Mouse (Mus musculus) telencephalon, adult 2 months (tissue): ENCODE results near the gene Wbp2.

ENCODE experiments used
- DNase-seq: peaks from one replicate; pipeline ENCODE4 v3.0.0-alpha.2; 2011; ENCODE audit warnings: low read depth, low spot score

Gene Wbp2

DNA sequence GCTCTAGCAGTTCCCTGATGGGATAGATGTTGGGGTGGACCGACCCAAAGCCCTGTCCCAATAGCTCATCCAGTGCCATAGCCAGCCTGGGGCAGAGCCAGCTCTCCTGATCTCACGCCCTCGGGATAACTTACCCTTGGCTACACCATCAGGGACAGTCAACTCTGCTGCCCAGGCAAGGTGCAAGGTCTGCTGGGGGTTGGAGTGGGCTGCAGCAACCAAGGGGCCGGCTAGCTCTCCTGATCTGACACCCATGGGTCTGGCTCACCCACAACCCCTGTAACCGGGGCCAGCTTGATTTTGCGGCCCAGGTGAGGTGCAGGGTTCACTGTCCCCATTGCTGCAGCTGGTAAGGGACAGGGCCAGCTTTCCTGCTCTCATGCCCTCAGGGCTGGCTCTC, 4.8 kb upstream of the Wbp2 start:
- no peak for DNase-seq

DNA sequence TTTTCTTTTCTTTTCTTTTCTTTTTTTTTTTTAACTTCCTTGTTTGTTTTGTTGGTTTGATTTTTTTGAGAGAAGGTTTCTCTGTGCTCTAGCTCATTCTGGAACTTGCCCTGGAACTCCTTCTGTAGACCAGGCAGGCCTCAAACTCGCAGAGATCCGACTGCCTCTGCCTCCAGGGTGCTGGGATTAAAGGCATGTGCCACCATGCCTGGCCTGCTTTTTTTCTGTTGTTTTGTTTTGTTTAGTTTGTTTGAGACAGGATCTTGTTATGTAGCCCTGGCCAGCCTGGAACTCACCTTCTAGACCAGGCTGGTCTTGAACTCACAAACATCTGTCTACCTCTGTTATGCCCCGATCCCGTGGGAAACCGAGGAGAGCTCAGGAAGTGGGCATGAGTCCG, 2.8 kb upstream of the Wbp2 start:
- DNase-seq: no peak

DNA sequence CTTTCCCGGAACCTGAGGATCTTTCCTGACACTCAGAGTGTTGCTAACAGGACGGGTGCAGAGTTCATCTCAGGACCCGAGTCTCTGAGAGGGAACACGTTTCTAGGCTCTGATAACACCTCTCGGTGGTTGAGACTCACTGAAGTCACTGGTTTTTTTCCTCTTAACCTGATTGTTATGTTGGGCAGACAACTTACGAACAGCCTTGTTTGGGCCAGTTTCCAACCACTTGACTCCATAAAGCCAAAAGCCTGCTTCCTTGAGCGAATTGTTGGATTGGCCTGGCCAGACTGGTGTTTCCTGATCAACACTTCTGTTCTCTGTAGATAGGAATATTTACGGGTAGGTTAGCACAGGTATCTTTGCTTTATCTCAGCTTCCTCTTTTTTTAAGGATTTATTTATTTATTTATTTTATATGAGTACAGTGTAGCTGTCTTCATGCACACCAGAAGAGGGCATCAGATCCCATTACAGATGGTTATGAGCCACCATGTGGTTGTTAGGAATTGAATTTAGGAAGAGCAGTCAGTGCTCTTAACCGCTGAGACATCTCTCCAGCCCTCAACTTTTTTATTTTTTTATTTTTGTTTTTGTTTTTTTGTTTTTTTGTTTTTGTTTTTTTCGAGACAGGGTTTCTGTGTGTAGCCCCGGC, 2.1 kb upstream of the Wbp2 start:
- DNase-seq: no peak

DNA sequence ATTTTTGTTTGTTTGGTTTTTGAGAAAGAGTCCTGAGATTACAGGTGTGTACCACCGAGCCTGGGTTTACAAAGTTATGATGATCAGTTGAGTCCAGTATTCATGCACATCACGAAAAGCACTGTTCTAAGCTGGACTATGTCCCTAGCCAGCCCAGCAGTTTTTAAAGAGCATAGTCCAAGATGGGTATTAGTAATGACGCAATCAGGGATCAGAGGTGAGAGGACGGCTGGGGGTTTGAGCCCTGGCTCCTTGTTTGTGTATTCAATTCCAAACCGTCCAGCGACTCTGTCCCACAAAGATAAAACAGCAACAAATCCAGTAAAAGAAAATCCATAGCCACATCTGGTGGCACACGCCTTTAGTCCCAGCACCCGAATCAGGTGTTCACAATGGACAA, 1.4 kb upstream of the Wbp2 start:
- no peak for DNase-seq

DNA sequence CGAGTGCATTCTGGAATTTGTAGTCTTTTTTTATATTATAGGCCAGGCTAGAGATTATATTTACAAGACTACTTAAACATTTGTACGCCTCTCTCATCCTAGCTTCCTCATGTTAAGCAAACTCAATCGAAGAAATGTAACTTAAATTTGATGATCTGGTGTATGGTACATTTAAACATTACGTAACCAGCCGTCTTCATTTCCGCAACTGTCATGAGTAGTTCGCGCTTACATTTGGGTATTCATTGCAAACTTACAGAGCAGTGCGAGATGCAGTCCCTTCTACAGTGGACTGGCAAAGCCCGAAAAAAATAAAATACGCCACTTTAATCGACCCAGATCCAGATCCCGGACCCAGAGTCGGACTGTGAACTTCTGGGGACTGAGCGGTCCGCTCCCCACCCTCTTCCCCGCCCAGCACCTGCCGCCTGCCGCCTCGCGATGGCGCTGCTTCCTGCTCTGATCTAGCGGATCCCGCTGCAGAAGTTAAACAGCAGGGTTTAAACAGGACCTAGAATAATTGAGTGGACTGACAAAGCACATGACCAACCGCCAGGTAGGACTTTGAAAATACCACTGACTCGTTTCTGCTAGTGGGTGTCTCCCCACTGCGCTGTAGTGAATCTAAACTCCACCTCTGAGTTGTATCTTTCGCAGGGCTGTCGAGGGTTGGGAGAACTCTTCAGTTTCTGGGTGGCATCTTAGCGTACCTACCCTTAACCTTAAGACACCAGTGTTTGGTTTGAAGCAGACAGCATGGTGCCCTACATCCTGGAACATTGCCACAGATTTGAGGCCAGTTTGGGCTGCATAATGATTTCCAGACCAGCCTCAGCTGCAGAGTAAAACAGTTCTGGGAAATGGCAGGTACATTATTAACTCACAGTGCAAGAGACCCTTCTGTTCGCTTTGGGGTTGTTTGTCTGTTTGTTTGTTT, 667 bp upstream of the Wbp2 start:
- DNase-seq: no peak

DNA sequence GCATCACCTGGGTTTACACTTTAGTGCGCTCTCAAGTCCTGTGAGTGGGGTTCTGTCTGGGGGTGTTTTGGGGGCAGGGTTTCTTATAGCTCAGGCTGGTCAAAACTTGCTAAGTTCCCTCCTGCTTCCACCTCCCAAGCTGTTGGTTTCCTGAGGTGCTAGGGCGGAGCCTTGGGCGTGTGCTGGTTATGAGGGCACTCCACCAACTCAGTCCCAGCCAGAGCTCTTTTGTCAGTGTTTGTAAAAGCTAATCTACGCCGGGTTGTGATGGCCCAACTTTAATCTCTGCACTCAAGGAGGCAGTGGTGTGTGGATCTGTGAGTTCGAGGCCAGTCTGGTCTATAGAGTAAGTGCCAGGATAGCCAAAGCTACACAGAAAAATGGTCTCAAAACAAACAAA, 2.6 kb downstream of the Wbp2 start:
- no peak for DNase-seq

DNA sequence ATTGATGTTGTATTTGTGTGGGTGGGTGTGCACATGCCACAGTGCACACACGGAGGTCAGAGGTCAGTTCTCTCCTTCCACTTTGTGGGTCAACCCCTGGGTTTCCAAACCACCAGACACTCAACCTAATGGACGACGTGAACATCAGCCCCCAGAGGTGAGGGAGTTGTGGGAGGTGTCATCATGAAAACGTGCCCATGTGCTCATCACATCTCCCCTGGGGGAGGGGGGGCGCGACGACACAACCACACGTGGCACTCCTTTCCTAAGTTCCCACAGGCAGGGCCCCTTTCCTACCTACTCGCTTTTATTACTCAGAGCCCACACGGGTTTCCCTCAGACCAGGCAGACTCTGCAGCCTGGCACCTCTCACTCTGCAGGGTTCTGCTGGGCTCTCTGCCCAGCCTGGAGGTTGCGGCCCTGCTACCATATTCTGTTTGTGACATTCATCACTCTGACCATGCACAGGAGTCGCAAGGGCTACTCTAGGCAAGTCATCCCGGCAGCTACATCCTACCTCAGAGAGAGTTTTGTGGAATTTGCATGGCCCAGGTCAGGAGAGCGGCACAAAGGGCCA, 3.6 kb downstream of the Wbp2 start:
- no peak for DNase-seq

DNA sequence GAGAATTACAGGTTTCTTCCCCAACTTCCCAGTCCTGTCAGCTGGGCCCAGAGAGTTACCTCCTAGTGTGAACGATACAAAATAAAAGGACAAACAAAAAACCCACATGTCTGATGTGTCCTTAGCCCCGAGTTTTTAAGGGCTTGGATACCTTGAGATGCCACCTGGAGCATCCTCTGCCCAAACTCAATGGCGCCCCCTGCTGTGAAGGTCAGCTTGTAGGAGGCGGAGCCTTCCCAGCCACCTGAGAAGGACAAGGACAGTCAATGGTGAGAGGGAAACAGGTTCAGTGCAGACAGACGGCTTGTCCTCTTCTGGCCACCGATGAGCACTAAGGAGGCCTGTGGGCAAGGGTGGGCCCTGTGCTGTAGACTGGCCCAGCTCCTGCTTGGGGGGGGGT, 5.7 kb downstream of the Wbp2 start:
- no peak for DNase-seq

DNA sequence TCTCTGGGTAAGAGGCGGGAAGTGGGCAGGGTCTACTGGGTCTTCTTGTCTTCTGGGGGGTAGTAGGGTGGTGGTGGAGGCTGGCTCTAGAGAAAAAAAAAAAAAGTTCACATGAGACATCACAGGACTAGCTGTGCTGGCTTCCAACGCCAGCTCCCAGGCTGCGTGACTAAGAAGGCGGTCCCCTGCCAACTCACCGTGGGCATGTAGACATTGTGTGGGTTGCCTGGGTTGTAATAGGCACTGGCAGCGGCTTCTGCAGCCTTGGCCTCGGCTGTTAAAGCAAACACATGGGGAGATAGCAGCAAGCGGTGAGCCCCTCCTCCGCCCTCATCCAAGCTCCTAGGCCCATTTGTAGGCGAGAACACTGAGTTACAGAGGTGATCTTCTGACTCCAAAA, 7.3 kb downstream of the Wbp2 start:
- peak; percentile 86 for DNase-seq

DNA sequence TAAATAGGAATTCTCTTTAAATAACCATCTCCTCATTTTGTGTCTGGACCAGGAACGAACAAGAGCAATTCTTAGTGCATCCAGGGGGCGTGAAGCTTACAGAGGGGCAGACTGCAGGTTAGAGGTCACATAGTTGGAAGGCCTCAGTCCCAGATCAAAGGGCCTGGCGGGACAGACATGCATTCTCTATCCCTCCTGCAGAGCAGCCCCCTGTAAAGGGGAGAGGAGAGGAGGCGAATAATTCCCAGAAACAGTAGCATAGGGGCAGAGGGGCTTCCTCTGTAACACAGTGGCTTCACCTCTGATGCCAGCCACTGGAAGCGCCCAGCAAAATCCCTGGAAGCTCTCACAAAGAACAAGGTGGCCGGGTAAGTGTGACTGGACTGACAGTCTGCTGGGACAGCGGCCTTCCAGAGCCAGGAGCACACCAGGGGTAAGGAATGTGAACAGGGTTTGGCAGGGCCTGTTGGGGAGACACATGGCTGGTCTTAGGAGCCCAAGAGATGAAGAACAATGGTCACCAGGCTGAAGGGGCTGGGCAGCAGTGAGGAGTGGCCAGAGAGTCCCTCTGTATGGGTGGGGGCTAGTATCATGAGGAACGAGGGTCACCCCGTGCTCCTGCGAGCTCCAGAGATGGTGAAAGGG, 8.0 kb downstream of the Wbp2 start:
- no peak for DNase-seq

DNA sequence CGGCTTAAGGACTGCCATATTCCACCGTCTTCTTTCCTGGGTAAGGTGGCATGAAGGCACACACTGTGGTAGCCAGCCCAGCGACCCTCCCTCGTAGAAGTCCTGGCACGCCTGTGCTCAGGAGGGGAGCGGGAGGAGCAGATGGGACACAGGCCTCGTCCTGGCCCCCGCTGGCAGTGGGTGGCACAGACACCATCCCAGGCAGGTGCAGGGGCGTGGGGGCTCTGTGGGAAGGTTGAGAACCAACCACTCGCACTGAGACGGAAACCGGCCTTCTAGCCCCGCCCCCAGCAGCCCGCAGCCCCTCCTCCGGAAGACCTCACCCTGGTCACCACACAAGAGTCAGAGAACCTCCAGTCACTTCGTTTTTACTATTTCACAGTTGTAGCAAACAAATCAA, 8.6 kb downstream of the Wbp2 start:
- no peak for DNase-seq

DNA sequence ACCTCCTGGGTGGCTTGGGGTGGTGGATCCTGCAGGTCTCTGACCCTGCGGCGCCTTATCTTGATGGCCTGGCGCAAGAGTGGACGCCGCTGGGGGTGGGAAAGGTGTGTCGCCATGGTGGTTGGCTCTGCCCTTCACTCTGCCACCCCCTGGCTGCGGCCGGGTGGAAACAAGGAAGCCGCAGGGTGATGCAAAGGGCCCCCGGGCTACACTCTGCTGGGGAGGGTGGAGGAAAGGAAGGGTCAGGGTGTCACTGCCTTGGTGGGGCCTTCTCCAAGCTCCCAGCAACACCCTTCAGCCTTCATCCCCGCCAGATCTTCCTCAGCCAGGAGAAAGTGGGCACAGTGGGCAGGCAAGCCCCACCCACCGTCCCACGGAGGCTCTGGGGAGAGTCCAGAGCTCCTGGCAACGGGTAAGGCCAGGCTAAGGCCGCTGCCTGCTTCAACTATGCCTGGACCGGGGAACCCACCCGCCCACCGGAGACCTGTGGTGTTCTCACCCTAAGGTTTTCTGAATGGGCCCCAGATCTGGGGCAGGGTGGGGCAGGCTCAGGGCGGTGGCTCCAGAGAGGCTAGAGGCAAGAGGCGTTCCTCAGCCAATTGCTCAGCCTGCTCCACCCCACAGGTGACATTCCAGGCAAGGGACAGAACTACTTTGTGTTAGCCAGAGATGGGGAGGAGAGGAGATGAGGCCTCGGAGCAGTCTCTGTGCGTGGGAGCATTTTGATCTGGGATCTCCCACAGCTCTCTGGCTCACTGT, 9.2 kb downstream of the Wbp2 start, which contains the start of gene Unc13d:
TSS of gene Unc13d (minus strand) at position 516 of the 759 bp plus-strand sequence.
- DNase-seq: no peak

DNA sequence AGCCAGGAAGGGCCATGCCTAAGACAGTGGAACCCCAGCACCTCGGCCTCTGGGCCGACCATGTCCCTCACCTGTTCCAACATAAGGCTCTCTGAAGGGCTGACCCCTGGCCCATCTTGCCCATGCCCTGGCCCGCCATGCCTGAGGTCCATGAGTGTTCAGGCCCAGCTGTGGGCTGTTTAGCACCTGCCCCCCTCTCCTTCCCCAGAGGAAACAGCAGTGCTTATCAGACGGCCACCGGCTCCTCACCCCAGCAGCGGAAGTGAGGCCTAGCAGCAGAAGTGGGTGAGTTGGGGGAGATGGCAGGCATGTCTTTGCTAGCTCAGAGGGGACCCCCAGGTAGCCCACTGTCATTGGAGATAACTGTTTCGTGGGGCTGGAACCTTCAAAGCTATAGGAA, 10.0 kb downstream of the Wbp2 start:
- DNase-seq: no peak

DNA sequence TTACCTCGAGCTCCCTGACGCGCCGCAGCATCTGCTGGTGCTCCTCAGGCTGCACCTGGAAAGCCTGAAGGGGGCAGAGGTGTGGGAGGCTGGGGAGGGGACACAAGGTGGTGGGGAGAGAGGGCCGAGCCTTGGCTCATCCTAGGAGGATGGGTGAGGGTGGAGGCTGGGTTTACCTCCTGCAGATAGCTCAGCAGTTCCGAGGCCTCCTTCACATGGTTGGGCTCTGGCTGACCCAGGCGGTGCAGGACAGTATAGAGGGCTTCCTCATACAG, 10.6 kb downstream of the Wbp2 start:
- DNase-seq: no peak

DNA sequence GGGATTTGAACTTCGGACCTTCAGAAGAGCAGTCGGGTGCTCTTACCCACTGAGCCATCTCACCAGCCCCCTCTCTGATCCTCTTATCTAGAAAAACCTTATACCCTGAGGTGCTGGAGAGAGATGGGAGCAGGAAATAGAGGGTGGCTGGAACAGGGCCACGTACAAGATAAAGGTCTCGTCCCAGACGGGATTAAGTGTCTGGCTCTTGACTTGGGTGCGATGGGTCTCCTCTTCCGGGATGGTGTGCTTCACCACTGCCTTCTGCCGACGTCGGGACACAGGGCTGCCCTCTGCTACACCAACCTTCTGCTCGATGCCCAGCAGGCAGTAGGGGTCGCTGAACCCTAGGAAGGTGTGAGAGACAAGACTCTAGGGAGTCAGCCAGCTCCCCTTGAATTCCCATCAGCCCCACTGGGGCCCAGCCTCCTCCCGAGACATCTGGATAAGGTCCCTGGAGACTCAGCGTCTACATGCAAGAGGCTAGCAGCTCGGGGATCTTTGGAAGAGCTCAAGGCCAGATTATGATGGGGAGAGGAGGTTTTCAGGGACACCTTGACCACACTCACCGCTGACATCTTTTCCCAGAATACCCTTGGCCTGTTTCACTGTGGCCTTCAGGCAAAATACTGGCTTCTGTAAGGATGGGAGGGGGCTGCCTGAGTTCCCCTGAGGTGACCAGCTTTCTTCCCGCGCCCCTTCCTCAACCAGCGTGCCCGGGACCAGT, 11.1 kb downstream of the Wbp2 start:
- no peak for DNase-seq

DNA sequence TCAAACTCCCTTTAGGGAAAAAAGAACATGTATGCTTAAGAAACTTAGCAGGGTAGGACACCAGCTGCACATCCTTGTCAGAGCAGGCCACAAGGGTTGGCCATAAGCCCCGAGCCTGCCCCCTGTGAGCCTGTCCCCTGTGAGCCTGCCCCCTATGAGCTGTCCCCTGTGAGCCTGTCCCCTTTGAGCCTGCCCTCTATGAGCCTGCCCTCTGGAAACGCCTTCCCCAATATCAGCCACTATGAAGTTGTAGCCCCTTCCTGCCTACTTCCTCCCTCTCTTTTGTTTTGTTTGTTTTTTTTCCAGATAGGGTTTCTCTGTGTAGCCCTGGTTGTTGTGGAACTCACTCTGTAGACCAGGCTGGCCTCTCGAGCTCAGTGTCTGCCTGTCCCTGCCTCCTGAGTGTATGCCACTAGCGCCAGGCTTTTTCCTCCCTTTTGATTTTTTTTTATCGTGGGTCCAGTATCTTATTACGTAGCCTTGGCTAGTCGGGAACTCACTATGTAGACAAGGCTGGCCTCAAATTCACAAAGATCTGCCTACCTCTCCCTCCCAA, 12.3 kb downstream of the Wbp2 start:
- DNase-seq: no peak

DNA sequence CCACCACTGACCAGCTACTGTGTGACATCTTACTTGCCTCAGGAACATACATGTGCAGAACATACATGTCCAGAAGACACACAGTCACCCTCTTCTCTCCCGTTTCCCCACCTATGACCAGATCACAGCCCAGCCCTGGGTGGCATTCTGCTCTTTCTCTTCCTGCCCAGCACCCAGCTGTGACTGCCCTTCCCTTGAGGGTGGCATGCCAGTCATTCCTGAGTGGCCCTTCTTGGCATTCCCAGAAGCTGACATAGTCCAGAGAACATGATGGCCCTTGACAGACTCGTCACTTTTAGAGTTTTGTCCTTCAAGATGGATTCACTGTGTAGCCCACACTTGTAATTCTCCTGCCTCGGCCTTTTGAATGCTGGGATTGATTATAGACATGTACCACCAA, 14.2 kb downstream of the Wbp2 start:
- no peak for DNase-seq

DNA sequence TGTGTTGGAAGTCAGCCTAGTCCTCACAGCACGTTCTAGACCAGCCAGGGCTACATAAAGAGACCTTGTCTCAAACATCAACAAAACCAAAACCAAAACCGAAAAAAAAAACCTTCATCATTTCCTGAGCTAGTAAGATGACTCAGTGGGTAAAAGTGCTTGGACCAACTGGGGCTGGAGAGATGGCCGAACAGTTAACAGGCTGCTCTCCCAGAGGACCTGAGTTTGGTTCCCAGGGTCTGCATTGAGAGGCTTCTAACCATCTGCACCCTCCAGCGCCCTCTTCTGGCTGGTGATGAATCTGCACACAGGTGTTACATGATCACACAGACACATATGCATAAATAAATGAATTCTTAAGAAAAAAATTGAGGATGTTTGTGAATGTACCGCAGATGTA, 15.3 kb downstream of the Wbp2 start:
- DNase-seq: no peak

DNA sequence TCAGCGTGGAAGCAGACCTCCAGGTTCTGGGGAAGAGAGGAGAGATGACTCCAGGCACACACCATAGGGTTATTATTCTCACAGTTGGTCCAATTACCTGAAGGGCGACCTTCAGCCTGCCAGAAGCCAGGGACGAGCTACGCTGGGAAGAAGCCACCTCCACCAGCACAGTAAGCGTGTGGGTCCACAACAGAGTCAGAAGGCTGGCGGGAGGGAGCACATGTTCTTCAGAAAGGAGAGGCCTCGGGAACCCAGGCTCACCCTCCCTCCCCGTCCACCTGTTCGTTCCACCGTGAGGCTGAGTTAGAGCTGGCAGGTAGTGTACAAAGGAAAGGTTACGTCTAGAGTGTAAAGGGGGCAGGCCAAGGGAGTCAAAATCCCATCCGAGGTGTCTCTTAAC, 21.4 kb downstream of the Wbp2 start:
- no peak for DNase-seq

DNA sequence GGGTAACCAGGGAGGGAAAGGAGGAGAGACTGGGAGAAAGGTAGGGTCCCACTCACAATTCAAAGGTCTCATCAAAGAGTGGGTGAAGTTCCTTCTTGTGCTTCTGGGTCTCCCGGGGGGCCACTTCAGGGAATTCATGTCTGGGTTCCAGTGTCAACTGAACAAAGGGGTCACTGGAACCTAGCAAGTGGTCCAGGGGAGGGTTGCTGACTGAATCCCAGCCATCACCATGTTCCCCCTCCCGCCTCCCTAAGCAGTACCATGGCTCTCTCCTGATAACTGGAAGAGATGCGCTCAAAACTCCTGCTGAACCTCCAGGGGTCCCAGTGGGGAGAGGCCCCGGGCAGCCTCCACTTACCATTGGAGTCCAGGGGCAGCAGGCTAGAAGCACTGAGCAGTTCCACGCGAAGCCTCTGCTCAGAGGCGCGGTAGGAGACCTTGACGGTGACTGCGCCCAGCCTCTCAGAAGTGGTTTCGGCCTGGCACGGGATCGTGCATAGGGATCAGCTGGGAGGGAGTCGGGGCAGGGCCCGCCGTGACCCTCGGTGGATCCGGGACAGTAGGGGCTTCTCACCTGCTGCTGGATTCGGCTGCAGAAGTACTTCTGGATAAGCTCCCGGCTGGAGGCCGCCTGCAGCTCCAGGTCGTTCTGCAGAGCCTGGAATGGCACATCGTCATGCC, 22.5 kb downstream of the Wbp2 start:
- DNase-seq: no peak
